Mouse (Mus musculus) MEL-GATA-1-ER (cell line): ENCODE measurements at regions not wholly inside any gene's neighbourhood (a gene's known extent, or its start where the extent isn't known, plus 50 kb on each side); places are given as distances from the start of the nearest gene placed in this dataset.

Experiments used
- DNase-seq: peaks from one replicate; pipeline ENCODE4 v3.0.0-alpha.2; 2012; ENCODE audit warnings: low read depth; ENCODE audit errors: extremely low read depth

DNA sequence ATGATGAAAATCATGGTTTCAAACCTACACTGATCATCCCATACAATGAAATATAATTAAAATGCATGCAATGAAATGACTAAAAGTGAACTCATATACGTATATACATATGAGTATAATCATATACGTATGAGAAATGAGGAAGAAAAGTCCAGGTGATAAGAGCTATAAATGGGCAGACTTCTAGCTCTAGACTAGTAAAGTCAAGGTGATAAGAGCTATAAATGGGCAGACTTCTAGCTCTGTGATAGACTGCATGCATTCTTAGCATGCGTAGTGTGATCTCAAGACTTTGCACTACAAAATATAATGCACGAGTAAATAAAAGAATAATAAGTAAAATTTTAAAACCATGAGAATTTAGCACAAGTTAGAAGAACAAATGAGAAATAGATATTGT, 606.2 kb upstream of the Gpc5 start:
- no peak for DNase-seq

DNA sequence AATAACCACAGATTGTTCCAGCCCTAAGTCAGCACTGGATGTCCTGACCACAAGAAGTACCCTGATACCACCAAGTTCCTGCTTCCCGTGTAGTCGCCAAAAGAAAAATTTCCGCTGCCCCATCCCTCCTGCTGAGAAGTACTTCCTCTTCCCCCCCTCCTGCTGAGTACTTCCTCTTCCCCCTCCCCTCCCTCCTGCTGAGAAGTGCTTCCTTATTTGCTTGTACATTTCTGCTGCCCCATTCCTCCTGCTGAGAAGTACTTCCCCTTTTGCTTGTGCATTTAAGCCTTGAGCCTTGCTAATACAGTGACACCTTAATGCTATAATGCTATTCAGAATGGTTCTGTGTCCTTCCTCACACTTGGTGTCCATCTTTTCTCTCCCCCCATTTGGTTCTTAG, 598.6 kb upstream of the Gpc5 start:
- peak; percentile 76 for DNase-seq

DNA sequence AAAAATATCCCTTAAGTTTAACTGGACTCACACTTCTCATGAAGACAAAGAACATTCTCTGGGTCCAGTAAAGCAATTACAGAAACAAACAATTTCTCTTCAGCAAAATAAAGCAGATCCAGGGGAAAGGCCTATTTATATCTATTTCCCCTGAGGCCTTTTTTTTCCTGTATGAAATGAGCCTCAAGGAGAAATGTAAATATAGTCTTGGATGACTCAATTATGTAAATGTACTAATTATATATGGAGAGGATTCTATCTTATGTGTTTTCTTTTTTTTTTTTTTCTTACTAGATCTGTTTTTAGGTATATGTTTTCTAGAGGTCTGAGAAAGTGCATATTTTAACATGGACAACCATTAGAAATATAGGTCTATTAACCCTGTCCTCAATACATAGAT, 587.0 kb upstream of the Gpc5 start:
- no peak for DNase-seq

DNA sequence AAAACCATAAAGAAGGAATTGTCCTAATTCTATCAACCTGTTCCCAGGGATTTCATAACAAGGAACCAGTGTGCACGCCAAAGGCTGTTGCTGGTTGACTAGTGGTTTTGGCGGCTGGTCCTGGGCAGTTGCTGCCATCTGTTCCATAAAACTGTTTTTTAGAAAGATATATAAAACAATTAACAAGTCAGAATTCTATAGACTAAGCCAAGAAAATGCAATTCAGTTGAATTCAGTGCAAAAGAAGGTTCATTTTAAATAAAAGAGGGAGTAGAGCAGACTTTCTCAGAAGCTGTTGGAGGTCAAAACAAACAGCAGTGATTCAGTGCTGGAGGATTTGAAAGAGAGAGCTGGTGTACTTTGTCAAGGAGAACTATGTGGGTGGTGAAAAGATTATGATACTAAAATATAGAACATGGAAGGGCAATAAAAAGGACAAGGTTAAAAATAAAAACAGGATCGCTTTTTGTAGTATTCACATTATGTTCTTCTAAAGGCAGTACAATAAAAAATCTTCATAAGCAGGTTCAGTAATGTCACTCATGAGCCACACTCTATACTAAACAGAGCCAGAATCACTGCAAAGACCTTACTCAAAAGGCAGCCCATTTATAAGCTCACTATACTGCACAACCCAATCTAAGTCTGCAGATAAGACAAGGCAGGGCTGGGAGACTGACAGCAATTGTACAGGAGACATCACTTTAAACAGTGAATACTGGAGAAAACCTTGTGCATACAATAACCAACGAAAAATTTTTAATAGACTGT, 543.9 kb upstream of the Gpc5 start:
- no peak for DNase-seq

DNA sequence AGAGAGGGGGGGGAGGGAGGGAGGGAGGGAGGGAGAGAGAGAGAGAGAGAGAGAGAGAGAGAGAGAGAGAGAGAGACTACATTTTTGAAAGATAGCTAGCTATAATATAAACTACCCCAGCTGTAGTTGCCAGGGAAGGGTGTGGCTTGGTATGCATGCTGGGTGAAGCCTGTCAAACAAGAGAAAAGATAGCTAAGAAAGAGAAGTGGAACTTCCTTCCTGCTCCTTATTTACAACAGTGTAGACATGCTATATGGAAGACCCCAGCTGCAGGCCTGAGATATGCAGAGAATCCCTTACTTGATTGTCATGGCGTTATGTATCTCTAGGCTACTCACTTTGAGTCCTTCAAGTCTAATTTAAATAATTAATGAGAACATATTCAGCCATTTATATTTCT, 542.9 kb upstream of the Gpc5 start:
- DNase-seq: peak; percentile 93

DNA sequence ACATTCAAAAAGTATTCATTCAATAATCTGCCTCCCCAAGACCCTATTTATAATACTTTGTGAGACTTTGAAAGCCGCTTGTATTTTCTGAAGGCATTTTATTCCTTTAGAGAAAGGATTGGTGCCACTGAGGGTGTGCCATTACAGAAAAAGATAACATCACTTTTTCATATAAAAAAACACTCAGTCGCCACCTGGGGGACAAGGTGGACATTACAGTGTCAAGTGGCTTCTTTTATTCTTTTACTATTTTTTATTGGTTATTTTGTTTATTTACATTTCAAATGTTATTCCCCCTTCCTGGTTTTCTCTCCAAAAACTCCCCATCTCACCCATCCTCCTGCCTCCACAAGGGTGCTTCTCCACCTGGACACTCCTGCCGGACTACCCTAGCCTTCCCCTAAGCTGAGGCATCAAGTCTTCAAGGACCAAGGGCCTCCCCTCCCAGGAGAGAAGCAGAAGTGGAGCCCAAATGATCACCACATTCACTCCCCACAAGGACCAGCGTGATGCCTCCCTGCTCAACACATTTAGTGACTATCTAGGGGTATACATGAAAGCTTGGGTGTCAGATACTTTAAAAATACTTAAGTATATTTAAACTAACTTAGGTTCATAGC, 525.5 kb upstream of the Gpc5 start:
- DNase-seq: peak; percentile 61

DNA sequence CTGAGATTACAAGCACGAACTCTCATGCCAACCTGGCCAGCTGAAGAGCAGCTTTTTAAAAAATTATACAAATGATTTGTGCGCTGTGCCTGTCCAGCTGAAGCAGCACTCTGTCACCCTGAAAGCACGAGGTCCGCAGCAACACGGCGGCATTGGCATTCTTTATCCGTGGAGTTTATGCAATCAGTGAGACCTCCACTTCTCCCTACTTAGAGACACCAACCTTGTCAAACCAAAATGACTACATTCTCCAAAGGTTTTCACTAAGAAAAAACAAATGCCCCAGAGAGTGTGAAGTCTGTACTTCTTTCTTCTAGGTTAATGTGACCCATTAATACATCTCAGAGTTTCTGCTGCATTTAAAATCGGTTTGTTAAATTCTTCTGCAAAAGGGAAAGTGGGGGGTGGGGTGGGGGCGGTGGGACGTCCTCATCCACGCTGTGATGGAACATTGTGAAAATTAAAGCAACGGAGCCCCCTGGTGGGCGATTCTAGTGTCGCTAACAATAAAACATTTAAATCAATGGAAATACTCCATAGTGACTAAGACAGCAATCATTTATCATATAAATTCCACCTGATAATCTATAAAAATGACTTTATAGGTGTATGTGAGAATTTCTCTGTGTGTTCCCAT, 524.2 kb upstream of the Gpc5 start:
- DNase-seq: peak; percentile 62

DNA sequence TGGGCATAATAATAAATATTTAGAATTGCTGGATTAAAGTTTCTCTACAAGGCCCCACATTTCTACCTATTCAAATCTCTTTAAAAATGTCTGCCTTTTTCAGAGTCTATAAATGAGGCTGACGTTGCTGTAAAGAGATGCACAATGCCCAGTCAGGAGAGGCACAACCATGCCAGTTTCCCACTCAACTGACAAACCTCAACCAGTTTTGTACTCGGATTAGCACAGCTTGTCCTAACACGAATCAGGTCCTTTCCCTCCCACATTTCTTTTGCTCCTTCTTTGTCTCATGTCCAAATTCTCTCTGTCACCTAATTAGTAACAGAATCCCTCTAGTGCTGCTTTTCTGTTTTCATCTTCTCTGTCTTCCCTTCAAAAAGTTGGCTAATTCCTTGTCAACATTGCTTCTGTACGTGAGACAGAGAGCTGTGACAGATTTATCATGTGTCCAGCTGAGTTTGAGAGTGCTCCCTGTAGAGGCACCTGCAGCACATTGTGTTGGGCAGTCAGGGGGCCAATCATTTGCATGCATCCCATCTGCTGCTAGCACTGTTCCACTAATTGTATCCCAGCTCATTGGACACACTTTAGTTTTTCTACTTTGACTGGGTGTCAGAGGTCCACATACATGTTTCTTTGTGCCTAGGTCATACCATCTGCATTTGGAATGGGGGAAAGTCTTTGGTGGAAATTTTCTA, 504.5 kb upstream of the Gpc5 start:
- no peak for DNase-seq

DNA sequence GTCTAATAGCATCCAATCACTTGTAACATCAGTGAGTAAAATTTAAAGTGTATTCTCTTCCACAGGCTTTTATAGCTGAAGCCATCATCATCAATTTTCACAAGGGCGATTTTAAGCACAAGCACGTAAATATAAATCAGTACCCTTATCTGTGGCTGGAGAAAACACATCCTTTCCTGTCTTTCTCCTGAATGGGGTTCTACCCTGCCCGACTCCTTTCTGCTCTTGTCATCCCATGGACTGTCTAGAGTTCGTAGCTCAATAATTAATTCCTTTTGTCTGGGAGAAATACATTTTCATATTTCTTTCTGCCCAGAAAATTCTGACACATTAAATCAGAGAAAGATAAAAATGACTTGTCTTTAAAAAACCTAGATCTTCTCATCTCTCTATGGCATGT, 482.7 kb upstream of the Gpc5 start:
- no peak for DNase-seq

DNA sequence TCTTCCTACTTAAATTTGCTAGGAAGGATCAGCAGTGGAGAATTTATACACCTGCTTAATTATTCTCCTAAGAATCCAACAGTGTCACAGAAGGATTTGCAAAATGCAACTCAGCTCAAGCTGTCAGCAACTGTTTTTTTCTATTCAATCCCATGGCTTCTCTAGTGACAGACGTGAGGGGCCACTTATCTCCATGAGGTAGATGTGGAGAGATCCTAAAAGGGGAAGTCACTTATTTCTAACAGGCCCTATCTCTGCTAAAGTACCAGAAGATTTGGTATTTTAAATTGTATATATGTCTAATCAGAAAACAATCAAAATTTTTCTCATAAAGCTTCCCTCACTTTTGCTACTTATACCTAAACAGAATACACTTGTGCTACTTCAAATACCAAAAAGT, 479.6 kb upstream of the Gpc5 start:
- DNase-seq: peak; percentile 30

DNA sequence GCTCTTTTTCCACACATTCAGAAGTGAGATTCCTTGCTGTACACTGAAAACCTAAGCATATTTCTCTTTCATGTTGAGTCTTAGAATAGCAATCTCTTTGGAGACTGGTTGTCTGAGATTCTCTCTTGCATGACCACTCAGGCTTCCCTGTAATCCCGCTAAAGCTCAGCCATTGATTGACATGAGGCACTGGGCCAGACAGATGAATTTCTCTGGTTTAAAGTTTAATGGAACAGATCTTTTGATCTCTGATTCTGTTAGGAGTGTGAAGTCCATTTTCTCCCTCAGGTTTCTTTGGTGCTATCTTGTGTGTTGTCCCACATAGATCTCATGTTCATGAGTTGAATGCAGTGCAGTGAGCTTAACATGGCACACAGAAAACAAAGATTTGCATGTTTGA, 435.4 kb upstream of the Gpc5 start:
- no peak for DNase-seq

DNA sequence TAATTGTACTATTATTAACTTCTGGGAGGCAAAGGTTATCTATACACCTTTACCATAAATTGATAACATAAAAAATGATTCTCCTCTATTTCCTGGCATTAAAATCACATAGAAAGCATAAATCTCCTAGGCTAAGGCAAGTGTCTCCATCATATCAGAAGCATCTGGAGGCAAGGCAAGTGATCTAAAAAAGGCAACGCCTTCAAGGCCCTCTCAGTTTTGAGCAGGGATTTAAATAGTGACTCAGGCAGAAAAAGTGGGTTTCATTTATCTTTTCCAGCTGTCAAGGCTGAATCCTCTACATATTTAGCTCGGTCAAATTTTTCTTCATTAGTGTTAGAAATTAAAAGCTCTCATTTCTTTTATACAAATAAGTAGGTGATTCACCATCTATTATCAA, 430.0 kb upstream of the Gpc5 start:
- DNase-seq: no peak

DNA sequence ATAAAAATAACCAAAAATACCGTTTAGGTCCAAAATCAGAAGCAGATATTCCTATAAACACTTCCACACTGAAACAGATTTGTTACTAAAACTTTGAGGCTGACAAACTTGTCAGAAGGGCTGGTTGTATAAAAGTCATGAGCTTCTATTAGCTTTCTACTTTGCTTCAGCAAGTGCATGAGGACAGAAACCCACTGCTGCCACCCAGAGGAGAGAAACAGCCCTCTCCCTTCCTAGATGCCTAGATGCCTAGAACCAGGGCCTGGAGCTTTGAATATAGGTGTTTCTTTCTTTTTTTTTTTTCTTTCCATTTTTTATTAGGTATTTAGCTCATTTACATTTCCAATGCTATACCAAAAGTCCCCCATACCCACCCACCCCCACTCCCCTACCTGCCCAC, 406.9 kb upstream of the Gpc5 start:
- peak; percentile 43 for DNase-seq

DNA sequence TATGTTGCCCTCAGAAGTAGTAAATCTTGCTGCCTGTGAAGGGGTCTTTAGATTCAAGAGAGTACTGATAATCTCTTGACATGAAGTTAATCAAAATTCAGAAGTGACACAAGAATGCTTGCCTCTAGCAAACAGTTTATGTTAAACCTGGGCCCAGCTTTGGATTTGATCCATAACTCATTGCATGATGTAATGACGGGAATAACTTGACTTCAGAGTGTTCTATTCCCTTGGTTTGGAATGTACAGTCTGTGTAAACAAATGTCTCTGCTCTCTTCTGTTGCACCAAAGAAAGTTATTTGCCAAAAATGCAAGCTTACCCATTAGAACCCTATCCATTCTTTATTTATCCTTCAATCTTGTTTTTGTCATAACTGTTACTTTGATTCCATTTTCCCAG, 397.1 kb upstream of the Gpc5 start:
- DNase-seq: no peak

DNA sequence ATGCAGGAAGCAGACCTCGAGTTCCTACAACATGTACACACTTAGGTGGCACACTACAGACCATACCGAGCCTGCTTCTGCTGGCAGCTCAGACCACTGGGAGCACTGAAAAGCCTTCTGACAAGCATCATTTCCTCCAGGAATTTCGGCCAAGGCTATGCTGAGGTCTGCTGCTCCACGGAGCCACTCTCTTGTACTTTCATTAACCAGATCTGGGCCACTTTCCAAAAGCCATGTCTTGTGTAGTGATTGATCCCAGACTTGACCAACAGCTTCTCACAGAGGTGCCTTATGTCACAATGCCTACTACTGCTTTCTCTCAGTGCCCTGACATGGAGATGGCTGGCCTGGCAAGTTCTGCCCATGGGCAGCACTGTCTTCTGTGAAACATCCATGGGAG, 394.5 kb upstream of the Gpc5 start:
- no peak for DNase-seq

DNA sequence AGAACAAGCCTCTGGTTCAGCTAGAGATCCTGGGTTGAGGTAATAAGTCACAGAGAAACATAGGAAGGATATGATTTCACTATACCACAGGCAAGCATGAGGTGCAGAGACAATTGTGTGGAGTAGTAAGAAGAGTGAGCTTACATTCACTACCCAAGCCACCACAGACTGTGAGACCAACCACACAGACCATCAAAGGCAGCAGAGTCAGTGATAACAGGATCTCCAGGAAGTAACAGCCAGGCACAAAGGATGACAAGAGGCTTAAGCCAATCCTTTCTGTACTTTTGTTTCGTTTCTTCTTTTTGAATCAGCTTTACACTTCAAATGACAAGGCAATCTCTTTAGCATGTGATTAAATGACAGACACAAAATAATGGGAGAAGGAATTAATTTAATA, 368.9 kb upstream of the Gpc5 start:
- peak; percentile 31 for DNase-seq

DNA sequence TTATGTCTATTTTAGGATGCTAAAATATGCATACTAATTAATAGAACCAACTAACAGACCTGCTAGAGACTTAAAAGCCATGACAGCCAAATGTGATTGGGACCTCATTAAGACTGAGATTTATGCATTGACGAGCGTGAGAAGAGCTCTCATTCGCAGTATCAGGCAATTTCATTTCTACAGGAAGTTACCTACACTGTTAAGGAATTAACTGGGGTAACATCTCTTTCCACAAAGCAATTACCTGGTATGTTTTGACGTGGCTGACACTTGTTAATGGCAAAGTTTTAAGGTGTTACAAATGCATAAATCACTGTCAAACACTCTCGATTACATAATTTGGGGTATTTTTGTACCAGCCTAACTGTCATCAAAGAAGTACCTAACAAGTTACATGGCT, 324.7 kb upstream of the Gpc5 start:
- DNase-seq: no peak

DNA sequence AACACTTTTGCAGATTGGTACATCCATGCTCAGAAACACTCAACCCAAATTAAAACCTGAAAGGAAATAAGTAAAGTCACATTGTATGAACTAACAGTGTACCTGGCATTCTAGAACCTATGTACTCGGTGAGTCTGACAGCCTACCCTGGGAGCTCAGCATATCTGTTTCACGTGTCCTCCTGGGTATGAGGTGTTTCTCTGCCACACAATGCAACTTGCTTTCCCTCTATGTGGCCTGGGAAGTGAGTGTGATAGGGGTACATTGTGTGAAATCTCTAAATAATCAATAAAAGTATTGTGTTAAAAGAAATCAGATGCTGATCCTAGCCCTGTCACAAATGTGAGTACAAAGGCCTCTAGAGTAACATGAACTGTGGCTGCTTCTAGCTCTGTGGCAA, 315.3 kb upstream of the Gpc5 start:
- no peak for DNase-seq

DNA sequence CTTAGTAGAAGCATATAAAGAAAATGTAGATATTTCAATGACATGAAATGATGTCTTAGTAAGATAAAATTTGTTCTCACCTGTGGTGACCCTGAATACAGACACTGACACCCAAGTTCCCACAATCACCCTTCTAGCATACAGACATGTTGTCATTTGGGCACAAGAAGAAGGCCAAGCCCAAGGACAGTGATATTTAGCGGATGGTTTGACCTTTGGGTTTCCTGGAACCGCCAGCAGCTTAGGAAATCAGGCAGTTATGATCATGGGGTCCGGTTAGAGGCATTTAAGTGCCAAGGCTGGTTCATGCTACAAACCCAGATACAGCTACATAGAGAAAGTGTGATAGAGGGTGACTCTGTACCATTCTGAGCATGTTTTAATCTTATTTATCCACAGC, 310.2 kb upstream of the Gpc5 start:
- no peak for DNase-seq

DNA sequence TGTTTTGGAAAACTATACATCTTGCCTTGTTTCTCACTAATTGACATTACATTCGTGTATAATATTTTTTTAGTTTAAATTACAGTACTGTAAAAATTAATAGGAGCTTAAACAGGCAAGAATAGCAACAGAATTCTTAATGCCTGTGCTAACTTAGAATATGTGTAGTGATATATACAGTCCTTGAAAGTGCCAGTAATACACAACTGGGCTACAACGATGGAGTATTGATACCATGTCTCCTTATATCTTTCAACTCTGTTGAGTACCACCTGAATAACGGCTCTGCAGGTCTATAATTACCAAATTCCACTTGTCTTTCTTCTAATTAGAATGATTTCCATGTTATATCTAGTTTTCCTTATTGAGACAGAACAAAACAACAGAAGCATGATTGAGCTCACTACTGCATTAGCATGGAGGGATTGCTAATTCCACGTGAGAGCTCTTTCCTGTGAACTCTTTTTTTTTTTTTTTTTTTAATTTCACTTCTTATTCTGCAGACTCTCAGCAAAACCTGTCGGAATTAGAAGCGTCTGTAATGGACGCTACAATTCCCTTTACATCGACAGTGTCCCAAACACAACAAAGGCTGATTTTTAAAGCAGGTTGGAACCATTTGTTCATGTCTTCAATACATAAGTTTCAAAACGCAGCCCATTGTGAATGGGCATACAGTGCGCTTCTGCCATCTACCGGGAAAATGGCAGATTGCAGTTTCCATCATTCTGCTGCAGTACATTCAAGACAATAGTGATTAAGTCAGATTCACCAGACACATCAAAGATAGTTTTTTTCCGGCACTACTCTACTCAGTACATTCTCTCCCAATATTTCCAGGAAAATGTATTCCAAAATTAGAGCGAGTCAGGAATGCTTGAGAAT, 300.8 kb upstream of the Gpc5 start:
- DNase-seq: peak; percentile 98

DNA sequence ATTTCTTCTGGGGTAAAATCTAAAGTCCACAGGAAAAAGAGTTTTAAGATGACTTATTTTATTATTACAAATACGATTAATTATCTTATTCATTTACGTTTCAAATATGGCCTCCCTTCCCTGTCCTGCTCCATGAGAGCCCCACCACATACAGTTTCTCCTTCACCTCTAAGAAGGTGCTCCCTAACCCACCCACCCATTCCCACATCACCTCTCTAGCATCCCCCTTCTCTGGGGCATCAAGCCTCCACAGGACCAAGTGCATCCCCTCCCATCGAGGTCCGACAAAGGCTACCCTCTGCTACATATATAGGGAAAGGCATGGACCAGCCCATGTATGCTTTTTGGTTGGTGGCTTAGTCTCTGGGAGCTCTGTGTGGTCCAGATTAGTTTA, 300.2 kb upstream of the Gpc5 start:
- DNase-seq: no peak
